Mouse (Mus musculus): ENCODE measurements around the gene Camk2n1.

- TF ChIP-seq CTCF (conservative IDR thresholded peaks at IDR 0.05; ENCODE audit: insufficient read depth, insufficient read length, low read depth, low read length) (no peak), POLR2A (IDR thresholded peaks at IDR 0.05; ENCODE audit: low read depth, low read length) (no peak)
Observed at GRCm38 (mm10) chr4:138501048-138501447, 46.9 kb downstream of the Camk2n1 start.
